Mouse (Mus musculus) adrenal gland (tissue): ENCODE data around the gene Papln.

ENCODE experiments used
- intact Hi-C: fragments of 180-260 bp; cut with DNase I; formaldehyde crosslinking; loops from one replicate; pipeline ENCODE4 v1.15.1; 2025
- long read RNA-seq, 2 experiments: library from polyadenylated mRNA; unstranded; transcript quantifications; one replicate each; pipeline ENCODE4 v2.0.0; 2020; ENCODE audit warnings: borderline replicate concordance in 1 of 2; ENCODE audit not compliant: insufficient replicate concordance in 1 of 2

The Papln gene
- long read RNA-seq, experiment 1, result 0 reads
- long read RNA-seq, experiment 2, result 0 reads

DNA sequence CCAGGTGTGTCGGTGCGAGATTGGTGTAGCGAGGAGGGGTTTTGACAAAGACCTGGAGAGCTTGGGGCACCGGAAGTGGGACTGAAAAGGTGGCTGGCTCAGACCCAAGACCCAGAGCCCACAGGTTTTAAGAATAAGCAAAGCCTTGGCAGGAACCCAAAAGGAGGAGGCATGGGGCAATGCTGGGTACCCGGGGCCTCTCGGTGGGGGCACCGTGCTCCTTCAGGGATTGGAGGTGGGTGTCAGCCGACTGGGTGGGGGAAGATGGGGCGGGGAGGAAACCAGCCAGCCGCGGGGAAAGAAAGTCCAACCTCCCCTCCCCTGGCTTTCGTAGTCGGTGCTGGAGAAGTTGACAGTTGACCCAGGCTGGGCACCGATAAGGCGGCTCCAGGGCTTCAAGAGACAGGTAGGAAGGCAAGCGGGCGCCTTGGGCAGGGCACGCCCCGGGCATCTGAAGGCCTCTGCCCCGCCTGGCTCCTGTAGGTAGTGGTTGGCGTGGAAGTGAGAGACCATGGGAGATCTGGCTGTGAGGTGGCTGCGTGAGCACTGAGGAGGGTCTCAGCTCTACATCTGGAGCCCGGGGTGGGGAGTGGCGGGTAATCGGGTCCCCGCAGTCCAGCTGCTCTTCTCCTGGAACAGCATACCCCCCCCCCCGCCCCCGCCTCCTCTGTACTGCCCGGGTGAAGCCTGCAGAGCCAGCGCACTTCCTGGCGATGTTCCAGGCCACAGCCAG is at the start of gene Papln:
Gene Papln, plus strand, starts transcription at position 324 of the 733 bp plus-strand sequence.
- intact Hi-C loops, result no loop called here

GRCm38 (mm10) chr12:83713749-83714148 is 49.7 kb upstream of the Papln start:
- intact Hi-C loops, result loop anchor here (2.0 to 5.0 kb wide), 2 partner anchors 57 to 229 kb away; no protein-coding TSS in a partner anchor

DNA sequence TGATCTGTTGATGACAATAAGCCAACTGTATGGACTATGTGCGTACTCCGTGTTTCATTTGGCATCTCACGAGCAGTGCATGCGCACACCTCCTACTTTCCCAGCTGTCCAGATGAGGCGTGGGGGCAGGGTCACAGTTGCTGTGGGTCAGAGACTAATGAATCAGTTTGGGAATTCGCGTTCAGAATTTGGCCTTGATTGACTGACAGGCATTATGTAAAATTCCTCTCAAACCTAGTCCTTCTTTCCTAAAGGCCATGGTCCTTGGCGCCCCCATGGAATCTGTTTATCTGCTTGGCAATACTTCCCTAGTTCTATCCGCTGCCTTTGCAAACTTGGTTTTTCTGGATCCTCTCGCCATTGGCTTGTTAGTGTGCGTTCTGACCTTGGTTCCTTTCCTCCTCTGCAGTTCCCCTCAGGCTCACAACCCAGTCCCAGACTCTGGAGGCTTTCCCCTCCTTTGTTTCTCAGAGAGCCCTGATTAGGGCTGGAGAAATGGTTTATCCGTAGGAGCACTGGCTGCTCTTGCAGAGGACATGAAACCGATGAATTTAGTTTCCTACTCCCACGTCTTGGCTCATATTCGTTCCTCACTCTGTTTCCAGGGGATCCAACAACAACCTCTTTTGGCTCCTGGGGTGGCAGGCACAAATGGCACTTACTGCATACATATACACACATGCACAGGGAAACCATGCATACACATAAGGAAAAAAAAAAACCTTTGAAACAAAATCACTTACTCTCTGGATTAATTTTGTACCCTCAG is 46.8 kb upstream of the Papln start:
- intact Hi-C loops, result loop anchor here (1.0 kb wide), 1 partner anchor 55 kb away; no protein-coding TSS in a partner anchor

DNA sequence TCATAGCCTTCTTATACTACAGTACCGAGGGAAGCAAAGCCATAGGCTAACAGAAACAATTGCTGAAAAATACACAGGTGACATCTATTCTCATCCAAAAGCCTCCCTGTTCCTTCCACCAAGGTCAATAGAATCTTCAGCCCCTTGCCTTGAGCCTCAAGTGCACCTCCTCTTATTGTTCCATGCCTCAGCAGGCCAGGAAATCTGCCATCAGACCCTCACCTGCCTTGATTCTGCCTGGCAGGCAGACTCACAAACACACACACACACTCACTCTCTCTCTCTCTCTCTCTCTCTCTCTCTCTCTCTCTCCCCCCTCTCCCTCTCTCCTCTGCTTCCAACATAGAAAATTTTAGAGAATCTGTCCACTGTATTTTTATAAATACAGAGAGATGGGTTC is 44.0 kb upstream of the Papln start:
- intact Hi-C loops, result no loop called here

- intact Hi-C loops, result no loop called here
Observed at GRCm38 (mm10) chr12:83721281-83721680, 42.2 kb upstream of the Papln start.

GRCm38 (mm10) chr12:83723037-83723436 is 40.4 kb upstream of the Papln start:
- intact Hi-C loops, result no loop called here

DNA sequence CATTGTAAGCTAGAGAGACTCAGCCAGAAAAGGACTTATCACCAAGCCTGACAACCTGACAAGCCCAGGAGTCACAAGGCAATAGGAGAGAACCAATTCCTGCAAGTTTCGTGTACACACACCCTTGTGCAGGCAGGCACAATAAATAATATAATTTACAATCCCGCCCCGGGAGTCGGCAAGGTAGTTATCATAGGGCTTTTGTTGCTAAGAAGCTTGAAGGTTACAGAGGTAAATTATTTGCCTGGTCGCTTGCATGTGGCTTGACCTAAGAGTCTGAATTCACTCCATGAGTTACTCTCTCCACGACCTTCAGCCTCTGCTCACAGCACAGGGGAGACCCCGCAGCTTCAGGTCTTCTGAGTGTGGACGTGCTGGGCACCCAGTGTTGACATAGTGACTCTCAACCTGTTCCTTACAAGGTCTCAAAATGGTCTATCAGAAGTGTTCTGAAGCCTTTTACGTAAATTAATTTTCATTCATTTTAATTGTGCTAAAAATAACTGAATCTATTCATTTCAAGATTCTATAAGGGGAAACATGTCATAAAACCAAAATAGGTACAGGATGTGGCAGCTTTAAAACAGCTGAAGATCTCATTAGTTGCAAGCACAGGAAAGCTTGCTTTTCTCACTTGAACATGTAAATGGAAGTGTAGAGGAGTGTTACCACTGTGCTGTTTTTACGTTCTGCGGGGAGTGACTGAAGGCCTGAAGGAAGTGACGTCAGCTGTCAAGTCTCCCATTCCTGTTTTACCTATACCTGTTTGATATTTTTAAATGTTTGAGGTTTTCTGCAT is 36.7 kb upstream of the Papln start:
- intact Hi-C loops, result no loop called here

DNA sequence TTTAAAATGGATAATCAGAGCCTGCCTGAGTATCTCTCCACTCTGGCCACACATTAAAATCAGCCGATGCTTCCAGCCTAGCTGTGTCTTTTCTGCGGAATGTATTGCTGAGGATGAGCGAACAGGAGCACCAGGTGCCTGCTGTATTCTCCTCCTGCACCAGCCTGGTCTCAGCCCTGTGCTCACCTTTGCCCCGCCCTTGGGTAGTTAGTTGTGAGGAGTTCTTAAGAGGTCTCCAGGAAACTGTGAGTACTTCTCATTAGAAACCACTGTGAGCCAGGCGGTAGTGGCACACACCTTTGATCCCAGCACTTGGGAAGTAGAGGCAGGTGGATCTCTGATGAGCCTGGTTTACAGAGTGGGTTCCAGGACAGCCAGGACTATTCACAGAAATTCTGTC is 31.2 kb upstream of the Papln start:
- intact Hi-C loops, result no loop called here

GRCm38 (mm10) chr12:83734047-83734446 is 29.4 kb upstream of the Papln start:
- intact Hi-C loops, result no loop called here

- intact Hi-C loops, result no loop called here
Observed at GRCm38 (mm10) chr12:83736236-83736635, 27.2 kb upstream of the Papln start.

- intact Hi-C loops, result no loop called here
Observed at GRCm38 (mm10) chr12:83738651-83739050, 24.8 kb upstream of the Papln start.

- intact Hi-C loops, result no loop called here
Observed at GRCm38 (mm10) chr12:83741722-83742121, 21.7 kb upstream of the Papln start.

GRCm38 (mm10) chr12:83742834-83743233 is 20.6 kb upstream of the Papln start:
- intact Hi-C loops, result no loop called here

GRCm38 (mm10) chr12:83743712-83744111 is 19.7 kb upstream of the Papln start:
- intact Hi-C loops, result no loop called here

DNA sequence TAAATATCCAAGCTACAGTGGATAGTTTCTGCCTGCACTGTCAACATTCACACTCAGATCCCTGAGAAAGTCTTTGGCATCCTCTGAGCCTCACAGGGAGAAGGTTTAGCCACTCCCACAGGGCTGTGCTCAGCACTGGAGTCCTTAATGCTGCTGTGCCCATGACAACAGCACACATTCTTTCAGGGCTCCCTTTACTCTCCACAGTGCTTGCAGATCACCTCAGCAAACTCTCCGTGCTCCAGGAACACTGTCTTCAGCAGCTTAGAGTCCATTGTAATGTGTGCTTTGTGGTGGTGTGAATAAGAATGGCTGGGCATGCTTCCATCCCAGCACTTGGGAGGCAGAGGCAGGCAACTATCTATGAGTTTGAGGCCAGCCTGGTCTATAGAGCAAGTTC is 14.2 kb upstream of the Papln start:
- intact Hi-C loops, result no loop called here

DNA sequence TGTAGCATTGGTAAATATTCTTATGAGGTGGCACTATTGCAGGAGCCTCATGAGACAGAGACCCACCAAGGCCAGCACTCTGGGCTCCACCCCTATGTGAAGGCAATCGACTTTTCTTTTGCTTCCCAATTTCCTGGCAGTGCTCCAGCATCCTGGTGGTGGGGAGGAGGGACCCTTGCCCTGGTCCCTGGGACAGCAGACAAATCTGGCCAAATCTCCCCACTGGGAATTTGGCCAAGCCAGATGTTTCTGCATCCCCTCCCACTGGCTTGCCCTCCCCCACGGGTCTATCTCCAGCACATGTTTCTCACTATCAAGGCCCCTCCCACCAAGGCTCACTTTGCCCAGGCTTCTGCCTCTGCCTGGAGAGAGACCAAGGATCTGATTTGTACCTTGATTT is 10.9 kb upstream of the Papln start:
- intact Hi-C loops, result no loop called here

DNA sequence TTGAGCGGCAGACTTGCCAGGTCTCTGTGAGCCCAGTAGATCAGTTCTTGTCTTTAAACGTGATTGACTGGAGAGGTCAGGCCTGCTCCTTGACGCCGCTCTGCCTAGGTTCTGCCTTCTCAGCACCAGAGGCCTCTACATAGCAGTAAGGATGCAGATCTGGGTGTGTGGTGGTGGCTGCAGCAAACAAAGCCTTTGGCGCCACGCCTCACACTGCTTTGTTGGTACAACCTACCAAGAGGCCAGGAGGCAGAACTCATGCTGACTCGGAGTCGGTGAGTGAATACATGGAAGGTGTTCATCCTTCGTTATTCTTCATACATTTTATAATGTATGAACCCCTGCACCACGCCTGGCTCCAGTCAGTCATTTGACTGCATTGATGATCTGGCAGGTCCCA is 4.7 kb upstream of the Papln start:
- intact Hi-C loops, result no loop called here

DNA sequence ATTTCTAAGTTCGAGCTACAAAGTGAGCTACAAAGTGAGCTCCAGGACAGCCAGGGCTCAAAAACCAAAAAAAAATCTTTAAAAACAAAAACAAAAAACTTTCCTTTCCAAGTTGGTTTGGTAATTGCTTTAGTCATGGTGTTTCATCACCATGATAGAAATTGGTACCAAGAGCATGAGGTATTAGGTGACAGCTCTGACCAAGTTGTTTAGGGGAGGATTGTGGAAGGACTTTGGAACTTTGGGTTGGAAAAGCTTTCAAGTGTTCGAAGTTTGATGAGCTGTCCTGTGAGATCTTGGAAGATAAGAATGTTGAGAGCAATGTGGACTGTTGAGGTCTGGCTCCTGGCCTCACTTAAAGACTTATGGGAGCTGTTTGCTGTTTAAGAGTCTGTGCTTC is 3.2 kb upstream of the Papln start:
- intact Hi-C loops, result no loop called here

GRCm38 (mm10) chr12:83762706-83763105 is 728 bp upstream of the Papln start:
- intact Hi-C loops, result no loop called here

DNA sequence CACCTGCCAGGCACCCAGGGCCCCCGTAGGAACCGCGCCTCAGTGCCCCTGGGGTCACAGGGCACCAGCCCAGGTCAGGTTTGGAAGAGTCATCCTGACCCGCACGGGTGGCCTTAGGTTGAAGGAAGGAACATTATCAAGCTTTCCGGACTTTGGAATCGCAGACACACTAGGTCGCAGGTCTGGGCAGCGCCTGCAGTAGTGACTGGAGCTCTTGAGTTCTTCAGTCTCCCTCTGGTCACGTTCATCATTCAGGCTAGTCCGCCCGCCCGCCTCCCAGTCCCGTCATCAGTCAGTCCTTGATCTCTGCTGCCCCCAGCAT is 571 bp downstream of the Papln start:
- intact Hi-C loops, result no loop called here

DNA sequence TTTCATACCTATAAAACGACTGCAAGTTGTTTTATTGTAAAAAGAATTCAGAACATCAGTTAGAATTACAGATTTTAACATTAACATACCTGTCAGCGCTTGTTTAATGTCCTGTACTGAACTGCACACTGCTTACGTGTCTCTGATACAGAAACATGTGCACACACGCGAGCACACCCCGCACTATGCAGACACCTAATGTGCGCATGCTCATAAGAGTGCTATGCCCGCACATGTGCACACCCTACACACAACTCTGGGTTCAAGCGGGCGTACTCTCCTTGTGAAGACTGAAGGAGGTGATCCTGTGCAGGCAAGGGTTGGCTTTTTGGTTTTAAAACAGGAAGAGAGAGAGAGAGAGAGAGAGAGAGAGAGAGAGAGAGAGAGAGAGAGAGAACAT is 1.1 kb downstream of the Papln start:
- intact Hi-C loops, result no loop called here
